Mouse (Mus musculus) stomach, embryonic 16.5 days (tissue): ENCODE data around the gene Tfb1m. TPM values are rescaled to one million over a fixed set of nuclear protein-coding genes. Genes with fewer than 3 reads are reported as not detected.

Source experiments
- ATAC-seq: fragments of 200-750 bp; cut with Nextera tagmentation; 2 replicates; pipeline ENCODE4 v1.8.0; 2017; ENCODE audit warnings: moderate number of reproducible peaks, moderate TSS enrichment; ENCODE audit not compliant: insufficient read depth, low FRiP score
- H3K27ac ChIP-seq: fragments of 300-500 bp; sonication (generic); 2 replicates; pipeline ENCODE4 v1.5.1; 2014; ENCODE audit warnings: low read length
- H3K27me3 ChIP-seq: fragments of 300-500 bp; sonication (generic); 2 replicates; pipeline ENCODE4 v1.6.1; 2014; ENCODE audit warnings: low read length, control low read depth, mixed read lengths; ENCODE audit not compliant: control insufficient read depth, insufficient read depth
- H3K36me3 ChIP-seq: fragments of 300-500 bp; sonication (generic); 2 replicates; pipeline ENCODE4 v1.6.1; 2014; ENCODE audit warnings: low read length; ENCODE audit not compliant: control insufficient read depth, insufficient read depth
- H3K4me1 ChIP-seq: fragments of 300-500 bp; sonication (generic); 2 replicates; pipeline ENCODE4 v1.6.1; 2014; ENCODE audit warnings: low read length, control low read depth, mixed read lengths; ENCODE audit not compliant: control insufficient read depth, insufficient read depth
- H3K4me2 ChIP-seq: fragments of 300-500 bp; sonication (generic); 2 replicates; pipeline ENCODE4 v1.6.1; 2014; ENCODE audit warnings: low read depth, low read length, mixed read lengths
- H3K4me3 ChIP-seq: fragments of 300-500 bp; sonication (generic); replicated peaks from 2 replicates; pipeline ENCODE4 v1.5.1; 2014; ENCODE audit warnings: mild to moderate bottlenecking, low read length
- H3K9ac ChIP-seq: fragments of 300-500 bp; sonication (generic); 2 replicates; pipeline ENCODE4 v1.6.1; 2014; ENCODE audit warnings: low read length
- H3K9me3 ChIP-seq: fragments of 300-500 bp; sonication (generic); replicated peaks from 2 replicates; pipeline ENCODE4 v1.6.1; 2016; ENCODE audit warnings: low read length, control low read depth; ENCODE audit not compliant: control insufficient read depth
- WGBS: fragments of 180-500 bp; shearing (Covaris S2); extraction: QIAGEN DNeasy Blood & Tissue Kit; methylation state at CpG from one replicate; pipeline ENCODE4 v1.1.7; 2014; 5-methylcytosine and 5-hydroxymethylcytosine counted together
- polyA plus RNA-seq: library from polyadenylated mRNA; unstranded; fragments of >200 nt; fragmentation: Nextera tagmentation; extraction: Ambion mirVana; gene quantifications from 2 replicates; pipeline ENCODE4 v1.2.1, GENCODE M21; 2015

The Tfb1m gene
- polyA plus RNA-seq, 1 experiment from 2014 or later = 14.2 TPM

DNA sequence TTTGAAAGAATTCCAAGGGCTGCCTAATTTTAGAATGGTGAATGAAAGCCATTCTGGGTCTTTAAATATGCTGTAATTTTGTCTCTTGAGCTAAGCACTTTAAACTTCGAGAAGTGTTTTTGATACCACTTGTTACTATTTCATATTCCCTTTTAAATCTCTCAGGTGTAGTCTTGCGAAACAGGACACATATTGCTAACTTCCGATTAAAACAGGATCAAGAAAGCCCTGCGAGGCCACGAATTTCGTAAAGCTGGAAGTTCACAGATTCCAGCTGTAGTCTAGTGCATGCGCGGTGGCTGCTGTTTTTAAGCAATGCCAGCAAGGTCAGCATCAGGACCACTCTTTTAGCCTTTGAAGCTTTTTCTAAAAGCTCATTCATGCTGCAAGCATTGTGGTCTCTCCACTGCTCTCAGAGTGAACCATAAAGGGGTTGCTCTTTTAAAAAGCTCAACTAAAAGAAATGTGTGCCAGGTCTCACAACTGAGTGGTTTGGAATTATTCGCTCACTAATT is 832 bp upstream of the Tfb1m start:
- Histone ChIP-seq H3K27me3 (no peaks in the 10 kb centered on the region), H3K27ac (peak overlapping the region; percentile 64), H3K4me3 (peak overlapping the region; percentile 71), H3K4me1 (no peaks in the 10 kb centered on the region), H3K9me3 (no peaks in the 10 kb centered on the region), H3K36me3 (no peaks in the 10 kb centered on the region), H3K9ac (peak overlapping the region; percentile 33; the same call in 1 of the 2 replicates), H3K4me2 (peak overlapping the region; percentile 46)
- ATAC-seq = no peak
- 71% methylated on average over 9 of the region's 9 CpGs for WGBS

DNA sequence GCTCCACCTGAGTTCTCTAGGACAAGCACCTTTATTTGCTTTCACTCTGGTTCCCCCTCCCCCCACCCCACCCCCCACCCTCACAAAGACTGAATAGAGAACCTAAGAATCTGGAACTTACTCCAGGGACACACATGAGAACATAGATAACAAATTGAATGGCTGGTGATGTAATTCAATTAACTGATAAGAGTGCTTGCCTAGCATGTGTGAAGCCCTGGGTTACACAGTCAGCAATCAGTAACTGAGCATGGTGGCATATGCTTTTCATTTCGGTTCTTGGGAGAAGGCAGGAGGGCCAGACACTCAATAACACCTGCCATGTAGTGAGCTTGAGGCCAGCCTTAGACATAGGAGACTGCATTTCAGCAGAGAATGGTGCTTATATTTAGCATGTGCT is 1.3 kb downstream of the Tfb1m start:
- ATAC-seq = no peak

DNA sequence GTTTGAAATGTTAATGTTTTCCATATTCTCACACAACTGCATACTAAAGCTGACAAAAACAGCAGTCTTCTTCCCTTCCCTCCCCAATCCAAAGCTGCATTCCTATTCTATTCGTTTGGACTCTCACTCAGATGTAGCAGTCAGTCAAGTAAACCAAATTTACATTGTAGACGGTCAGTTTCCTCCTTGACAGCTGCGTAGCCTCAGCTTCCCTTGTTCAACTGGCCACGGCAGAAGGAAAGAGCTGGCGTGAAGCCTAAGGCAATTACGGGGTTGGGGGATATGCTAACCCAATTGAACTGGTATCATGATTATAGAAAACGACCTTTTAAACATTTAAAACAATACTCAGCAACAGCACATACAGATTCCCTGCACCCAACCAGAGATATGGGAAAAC is 9.9 kb downstream of the Tfb1m start:
- no peaks in the 10 kb centered on the region for H3K4me1 ChIP-seq
- H3K36me3 ChIP-seq = 0 out of 2 replicates have a peak, but pooled peaks cover 3% of the 10 kb centered on the region
- 55% methylated on average over 7 of the region's 7 CpGs for WGBS
- no peaks in the 10 kb centered on the region for H3K9me3 ChIP-seq
- no peak overlapping the region for H3K27ac ChIP-seq
- no peaks in the 10 kb centered on the region for H3K27me3 ChIP-seq
- no peak overlapping the region for H3K4me3 ChIP-seq
- ATAC-seq = no peak
- H3K9ac ChIP-seq = no peak overlapping the region
- H3K4me2 ChIP-seq = no peak overlapping the region

More for the DNA sequence above, 1.3 kb downstream of the Tfb1m start:
- 50% methylated on average over 1 of the region's 1 CpGs for WGBS
- Histone ChIP-seq H3K9ac (no peak overlapping the region), H3K4me3 (no peak overlapping the region; the same call in 1 of the 2 replicates), H3K36me3 (no peaks in the 10 kb centered on the region), H3K4me1 (no peaks in the 10 kb centered on the region), H3K4me2 (peak overlapping the region; percentile 58; the same call in 1 of the 2 replicates), H3K9me3 (no peaks in the 10 kb centered on the region), H3K27ac (peak overlapping the region; percentile 91; the same call in 1 of the 2 replicates), H3K27me3 (no peaks in the 10 kb centered on the region)

DNA sequence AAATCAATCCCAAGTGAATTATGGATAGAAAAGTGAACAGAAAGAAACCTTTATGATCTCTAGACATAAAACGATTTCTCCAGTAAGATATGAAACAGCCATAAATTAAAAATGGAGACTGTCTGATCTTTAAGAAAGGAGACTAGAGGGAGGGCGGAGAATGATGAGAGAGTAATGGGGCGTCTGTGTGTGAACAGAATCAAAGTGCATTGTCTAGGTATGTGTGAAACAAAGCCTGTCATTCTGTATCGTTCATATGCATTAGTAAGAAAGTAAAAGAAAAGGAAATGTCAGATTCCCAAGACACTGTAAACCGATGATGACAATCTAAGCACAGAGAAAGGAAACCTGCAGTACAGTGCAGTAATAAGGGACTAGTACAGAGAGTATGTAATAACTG is 16.5 kb downstream of the Tfb1m start:
- H3K4me2 ChIP-seq = no peak overlapping the region
- H3K9ac ChIP-seq = no peak overlapping the region
- 74% methylated on average over 5 of the region's 5 CpGs for WGBS
- H3K27ac ChIP-seq = no peak overlapping the region
- no peaks in the 10 kb centered on the region for H3K9me3 ChIP-seq
- peaks cover 8% of the 10 kb centered on the region; the same call in 1 of the 2 replicates for H3K36me3 ChIP-seq
- H3K4me1 ChIP-seq = no peaks in the 10 kb centered on the region
- H3K4me3 ChIP-seq = no peak overlapping the region
- no peak for ATAC-seq
- H3K27me3 ChIP-seq = no peaks in the 10 kb centered on the region

DNA sequence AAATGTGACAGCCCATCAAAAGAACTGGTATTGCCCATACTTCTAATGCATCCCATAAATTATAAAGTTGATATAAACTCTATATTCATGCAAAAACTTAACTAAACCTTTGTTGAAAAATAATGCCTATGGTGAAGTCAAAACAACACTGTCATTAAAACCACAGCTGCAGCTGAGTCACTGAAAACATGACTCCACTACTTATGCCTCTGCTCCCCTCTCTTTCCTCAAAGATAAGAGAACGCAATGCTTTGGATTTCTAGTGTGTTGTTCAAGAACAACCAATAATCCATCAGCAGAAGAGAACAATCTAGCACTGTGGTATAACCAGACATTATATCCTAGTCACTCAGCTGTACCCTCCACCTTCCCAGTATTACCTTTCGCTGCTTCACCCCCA is 17.3 kb downstream of the Tfb1m start:
- H3K27ac ChIP-seq = no peak overlapping the region
- H3K9ac ChIP-seq = no peak overlapping the region
- no peaks in the 10 kb centered on the region for H3K9me3 ChIP-seq
- ATAC-seq = no peak
- H3K4me1 ChIP-seq = no peaks in the 10 kb centered on the region
- no peak overlapping the region for H3K4me2 ChIP-seq
- H3K27me3 ChIP-seq = no peaks in the 10 kb centered on the region
- peaks cover 8% of the 10 kb centered on the region; the same call in 1 of the 2 replicates for H3K36me3 ChIP-seq
- no peak overlapping the region for H3K4me3 ChIP-seq
- 82% methylated on average over 2 of the region's 2 CpGs for WGBS

DNA sequence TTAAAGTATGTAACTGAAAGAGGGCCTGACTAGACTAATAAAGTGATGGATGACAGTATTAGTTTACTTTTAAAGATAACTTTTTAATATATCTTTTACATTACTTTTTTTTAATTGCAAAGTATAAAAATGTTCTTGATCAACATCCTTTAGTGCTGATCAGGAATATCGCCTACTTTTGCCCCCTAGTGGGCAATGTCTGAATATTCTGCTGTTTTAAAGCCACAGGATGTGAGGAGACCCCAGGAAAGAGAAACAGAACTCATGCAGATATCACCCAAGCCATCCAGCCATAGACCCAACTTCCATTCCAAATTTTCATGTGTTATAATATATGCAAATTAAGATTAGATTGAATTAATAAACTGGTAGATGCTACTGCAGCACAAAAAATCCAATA is 24.2 kb downstream of the Tfb1m start:
- H3K36me3 ChIP-seq = 0 out of 2 replicates have a peak, but pooled peaks cover 2% of the 10 kb centered on the region
- H3K9ac ChIP-seq = no peak overlapping the region
- no peaks in the 10 kb centered on the region for H3K9me3 ChIP-seq
- H3K4me2 ChIP-seq = no peak overlapping the region
- no peak for ATAC-seq
- H3K27ac ChIP-seq = no peak overlapping the region
- 41% methylated on average over 1 of the region's 1 CpGs for WGBS
- H3K27me3 ChIP-seq = no peaks in the 10 kb centered on the region
- no peaks in the 10 kb centered on the region for H3K4me1 ChIP-seq
- no peak overlapping the region for H3K4me3 ChIP-seq

DNA sequence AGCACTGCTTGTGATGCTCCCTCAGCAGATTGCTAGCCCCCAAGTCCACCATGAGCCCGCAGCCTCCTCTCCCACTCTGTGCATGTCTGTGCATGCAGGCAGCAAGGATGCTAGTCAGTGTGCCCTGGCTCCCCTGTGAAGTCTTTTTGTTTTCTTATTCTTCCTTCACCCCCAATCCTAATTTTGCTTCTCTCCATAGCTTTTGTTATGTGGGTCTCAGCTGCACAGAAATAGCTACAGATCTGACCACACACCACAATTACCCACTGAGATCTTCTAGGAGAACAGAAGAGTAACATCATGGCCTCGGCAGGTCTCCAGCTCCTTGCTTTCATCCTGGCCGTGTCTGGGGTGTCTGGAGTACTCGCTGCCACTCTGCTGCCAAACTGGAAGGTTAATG is 25.3 kb downstream of the Tfb1m start, which contains the start of gene Cldn20:
Gene Cldn20 (plus strand): TSS at position 301 of the 400 bp plus-strand sequence.
- no peaks in the 10 kb centered on the region for H3K4me1 ChIP-seq
- H3K9me3 ChIP-seq = no peaks in the 10 kb centered on the region
- no peaks in the 10 kb centered on the region for H3K27me3 ChIP-seq
- no peak within 1 kb of the TSS for H3K4me2 ChIP-seq
- H3K9ac ChIP-seq = no peak within 1 kb of the TSS
- H3K27ac ChIP-seq = no peak within 1 kb of the TSS
- 91% methylated on average over 4 of the region's 4 CpGs for WGBS
- H3K4me3 ChIP-seq = no peak within 1 kb of the TSS
- ATAC-seq = no peak
- H3K36me3 ChIP-seq = no peaks in the 10 kb centered on the region

DNA sequence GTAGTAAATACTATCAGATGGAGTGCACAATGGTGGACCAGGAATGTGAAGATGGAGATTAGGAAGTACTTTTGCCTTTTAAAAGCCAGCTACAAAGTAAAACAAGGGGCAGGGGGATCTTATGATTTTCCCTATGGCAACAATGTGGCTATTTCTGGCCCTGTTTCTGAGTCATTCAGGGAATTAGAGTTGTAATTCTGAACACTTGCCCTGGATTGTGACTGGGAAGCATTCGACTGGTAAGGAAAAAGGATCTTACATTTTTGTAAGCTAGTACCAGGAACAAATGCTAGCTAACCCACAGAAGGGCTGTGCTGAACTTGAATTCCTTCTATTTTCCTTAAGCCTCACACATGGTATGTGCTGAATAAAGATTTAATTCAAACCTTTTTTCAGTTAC is 25.9 kb downstream of the Tfb1m start:
- Histone ChIP-seq H3K27ac (no peak overlapping the region), H3K4me1 (no peaks in the 10 kb centered on the region), H3K4me2 (no peak overlapping the region), H3K4me3 (no peak overlapping the region), H3K9ac (no peak overlapping the region), H3K36me3 (no peaks in the 10 kb centered on the region), H3K27me3 (no peaks in the 10 kb centered on the region), H3K9me3 (no peaks in the 10 kb centered on the region)
- no peak for ATAC-seq
- 85% methylated on average over 1 of the region's 1 CpGs for WGBS

DNA sequence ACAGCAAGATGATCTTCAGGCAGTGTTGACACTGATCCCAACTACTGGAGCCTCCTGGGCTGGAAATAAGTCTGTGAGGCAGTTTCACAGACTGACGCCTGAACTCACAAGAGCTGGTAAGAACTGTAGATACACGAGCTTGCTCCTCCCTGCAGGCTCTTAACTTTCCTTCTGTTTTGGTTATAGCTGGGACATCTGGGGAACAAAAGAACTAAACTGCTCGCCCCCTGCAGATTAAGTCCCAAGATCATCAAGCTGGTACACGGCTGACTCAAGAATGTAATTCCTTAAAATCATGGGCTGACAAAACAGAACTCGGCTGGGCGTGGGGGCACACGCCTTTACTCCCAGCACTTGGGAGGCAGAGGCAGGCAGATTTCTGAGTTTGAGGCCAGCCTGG is 27.0 kb downstream of the Tfb1m start:
- H3K4me3 ChIP-seq = no peak overlapping the region
- no peak for ATAC-seq
- no peak overlapping the region for H3K4me2 ChIP-seq
- H3K9ac ChIP-seq = no peak overlapping the region
- WGBS = 75% methylated on average over 7 of the region's 7 CpGs
- no peaks in the 10 kb centered on the region for H3K9me3 ChIP-seq
- H3K4me1 ChIP-seq = no peaks in the 10 kb centered on the region
- no peaks in the 10 kb centered on the region for H3K36me3 ChIP-seq
- H3K27me3 ChIP-seq = no peaks in the 10 kb centered on the region
- H3K27ac ChIP-seq = no peak overlapping the region
